Mouse (Mus musculus) lung, postnatal 0 days (tissue): ENCODE data around the gene Il12a.

Experiments used
- CTCF ChIP-seq: IDR thresholded peaks from 2 replicates; pipeline ENCODE4 v1.5.1; 2016; ENCODE audit warnings: antibody characterized with exemption, mild to moderate bottlenecking
- EP300 ChIP-seq: IDR thresholded peaks from 2 replicates; pipeline ENCODE4 v1.6.1; 2016; ENCODE audit warnings: antibody characterized with exemption, mild to moderate bottlenecking, control low read depth

GRCm38 (mm10) chr3:68642935-68643334, 47.5 kb upstream of the Il12a start:
- TF ChIP-seq EP300: no peak
- no peak for TF ChIP-seq CTCF
